Mouse (Mus musculus) cortical plate, adult 2 months (tissue): ENCODE results near the gene Chac2.

Source experiments
- CTCF ChIP-seq: fragments of 200-500 bp; IDR thresholded peaks from 2 replicates; pipeline ENCODE4 v1.5.1; 2011; ENCODE audit warnings: mild to moderate bottlenecking, control low read depth, low read length; ENCODE audit not compliant: insufficient read depth; ENCODE audit errors: extremely low read depth
- POLR2A ChIP-seq: fragments of 200-500 bp; IDR thresholded peaks from 2 replicates; pipeline ENCODE4 v1.6.1; 2011; ENCODE audit warnings: mild to moderate bottlenecking, low read length, control low read depth; ENCODE audit not compliant: insufficient read depth; ENCODE audit errors: extremely low read depth

- no peak for TF ChIP-seq CTCF
- TF ChIP-seq POLR2A, result no peak
Observed at GRCm38 (mm10) chr11:30928079-30928478, 58.1 kb downstream of the Chac2 start.
